Mouse (Mus musculus): ENCODE measurements around the gene D630045J12Rik. TPM values are rescaled to one million over a fixed set of nuclear protein-coding genes. Genes with fewer than 3 reads are reported as not detected.

D630045J12Rik gene
- polyA plus RNA-seq, 1 experiment from 2014 or later = 0.26 TPM

- no peaks in the 10 kb centered on the region for H3K4me1 ChIP-seq (ENCODE audit: control insufficient read depth, low read depth, low read length)
- WGBS (ENCODE audit: insufficient replicate concordance) = 67% methylated on average over 3 of the region's 3 CpGs
- no peak overlapping the region for H3K4me2 ChIP-seq (ENCODE audit: low read depth, low read length)
- H3K9me3 ChIP-seq (replicated peaks; ENCODE audit: control insufficient read depth, low read length) = no peaks in the 10 kb centered on the region
- no peak overlapping the region for H3K27ac ChIP-seq (ENCODE audit: low read length)
- H3K4me3 ChIP-seq (ENCODE audit: low read depth, low read length) = no peak overlapping the region
- no peak for ATAC-seq (ENCODE audit: low read depth)
- no peaks in the 10 kb centered on the region for H3K36me3 ChIP-seq (ENCODE audit: control insufficient read depth, insufficient read depth)
- no peaks in the 10 kb centered on the region for H3K27me3 ChIP-seq (ENCODE audit: control insufficient read depth, insufficient read depth, low read depth, low read length)
- no peak overlapping the region for H3K9ac ChIP-seq (ENCODE audit: low read depth, low read length)
Measured at GRCm38 (mm10) chr6:38233803-38234202, 20.0 kb downstream of the D630045J12Rik start.

- Histone ChIP-seq H3K9ac (ENCODE audit: low read depth, low read length) (no peak overlapping the region), H3K9me3 (replicated peaks; ENCODE audit: control insufficient read depth, low read length) (no peaks in the 10 kb centered on the region), H3K36me3 (ENCODE audit: control insufficient read depth, insufficient read depth) (no peaks in the 10 kb centered on the region), H3K4me1 (ENCODE audit: control insufficient read depth, low read depth, low read length) (no peaks in the 10 kb centered on the region), H3K27ac (ENCODE audit: low read length) (no peak overlapping the region), H3K27me3 (ENCODE audit: control insufficient read depth, insufficient read depth, low read depth, low read length) (no peaks in the 10 kb centered on the region), H3K4me3 (ENCODE audit: low read depth, low read length) (no peak overlapping the region), H3K4me2 (ENCODE audit: low read depth, low read length) (no peak overlapping the region)
- WGBS (ENCODE audit: insufficient replicate concordance) = 45% methylated on average over 3 of the region's 3 CpGs
- ATAC-seq (ENCODE audit: low read depth) = no peak
Measured at GRCm38 (mm10) chr6:38232917-38233316, 20.9 kb downstream of the D630045J12Rik start.

GRCm38 (mm10) chr6:38231994-38232393 lies 21.8 kb downstream of the D630045J12Rik start:
- Histone ChIP-seq H3K36me3 (ENCODE audit: control insufficient read depth, insufficient read depth) (no peaks in the 10 kb centered on the region), H3K9ac (ENCODE audit: low read depth, low read length) (no peak overlapping the region), H3K27ac (ENCODE audit: low read length) (no peak overlapping the region), H3K4me2 (ENCODE audit: low read depth, low read length) (no peak overlapping the region), H3K27me3 (ENCODE audit: control insufficient read depth, insufficient read depth, low read depth, low read length) (no peaks in the 10 kb centered on the region), H3K4me3 (ENCODE audit: low read depth, low read length) (no peak overlapping the region), H3K9me3 (replicated peaks; ENCODE audit: control insufficient read depth, low read length) (no peaks in the 10 kb centered on the region), H3K4me1 (ENCODE audit: control insufficient read depth, low read depth, low read length) (no peaks in the 10 kb centered on the region)
- WGBS (ENCODE audit: insufficient replicate concordance) = 52% methylated on average over 4 of the region's 4 CpGs
- no peak for ATAC-seq (ENCODE audit: low read depth)

GRCm38 (mm10) chr6:38224079-38224478 lies 29.7 kb downstream of the D630045J12Rik start:
- Histone ChIP-seq H3K4me1 (ENCODE audit: control insufficient read depth, low read depth, low read length) (no peaks in the 10 kb centered on the region), H3K27me3 (ENCODE audit: control insufficient read depth, insufficient read depth, low read depth, low read length) (no peaks in the 10 kb centered on the region), H3K27ac (ENCODE audit: low read length) (no peak overlapping the region), H3K4me2 (ENCODE audit: low read depth, low read length) (no peak overlapping the region), H3K4me3 (ENCODE audit: low read depth, low read length) (no peak overlapping the region), H3K9ac (ENCODE audit: low read depth, low read length) (no peak overlapping the region), H3K36me3 (ENCODE audit: control insufficient read depth, insufficient read depth) (no peaks in the 10 kb centered on the region), H3K9me3 (replicated peaks; ENCODE audit: control insufficient read depth, low read length) (no peaks in the 10 kb centered on the region)
- no peak for ATAC-seq (ENCODE audit: low read depth)
- 52% methylated on average over 1 of the region's 1 CpGs for WGBS (ENCODE audit: insufficient replicate concordance)

GRCm38 (mm10) chr6:38219261-38219660 lies 34.5 kb downstream of the D630045J12Rik start:
- Histone ChIP-seq H3K36me3 (ENCODE audit: control insufficient read depth, insufficient read depth) (no peaks in the 10 kb centered on the region), H3K27me3 (ENCODE audit: control insufficient read depth, insufficient read depth, low read depth, low read length) (no peaks in the 10 kb centered on the region), H3K4me1 (ENCODE audit: control insufficient read depth, low read depth, low read length) (no peaks in the 10 kb centered on the region), H3K27ac (ENCODE audit: low read length) (no peak overlapping the region), H3K9ac (ENCODE audit: low read depth, low read length) (no peak overlapping the region), H3K4me3 (ENCODE audit: low read depth, low read length) (no peak overlapping the region), H3K9me3 (replicated peaks; ENCODE audit: control insufficient read depth, low read length) (no peaks in the 10 kb centered on the region), H3K4me2 (ENCODE audit: low read depth, low read length) (no peak overlapping the region)
- ATAC-seq (ENCODE audit: low read depth) = no peak
- 87% methylated on average over 2 of the region's 2 CpGs for WGBS (ENCODE audit: insufficient replicate concordance)

- no peak for ATAC-seq (ENCODE audit: low read depth)
- no peak overlapping the region for H3K4me3 ChIP-seq (ENCODE audit: low read depth, low read length)
- no peak overlapping the region for H3K4me2 ChIP-seq (ENCODE audit: low read depth, low read length)
- H3K9ac ChIP-seq (ENCODE audit: low read depth, low read length) = no peak overlapping the region
- H3K4me1 ChIP-seq (ENCODE audit: control insufficient read depth, low read depth, low read length) = no peaks in the 10 kb centered on the region
- 63% methylated on average over 14 of the region's 14 CpGs for WGBS (ENCODE audit: insufficient replicate concordance)
- no peak overlapping the region for H3K27ac ChIP-seq (ENCODE audit: low read length)
- H3K36me3 ChIP-seq (ENCODE audit: control insufficient read depth, insufficient read depth) = no peaks in the 10 kb centered on the region
- H3K9me3 ChIP-seq (replicated peaks; ENCODE audit: control insufficient read depth, low read length) = 0 out of 2 replicates have a peak, but pooled peaks cover 2% of the 10 kb centered on the region
- no peaks in the 10 kb centered on the region for H3K27me3 ChIP-seq (ENCODE audit: control insufficient read depth, insufficient read depth, low read depth, low read length)
Measured at GRCm38 (mm10) chr6:38215448-38216110, 38.2 kb downstream of the D630045J12Rik start.

GRCm38 (mm10) chr6:38207621-38208020 lies 46.2 kb downstream of the D630045J12Rik start:
- no peaks in the 10 kb centered on the region for H3K36me3 ChIP-seq (ENCODE audit: control insufficient read depth, insufficient read depth)
- no peak overlapping the region for H3K27ac ChIP-seq (ENCODE audit: low read length)
- no peaks in the 10 kb centered on the region for H3K27me3 ChIP-seq (ENCODE audit: control insufficient read depth, insufficient read depth, low read depth, low read length)
- no peak overlapping the region for H3K4me2 ChIP-seq (ENCODE audit: low read depth, low read length)
- H3K4me1 ChIP-seq (ENCODE audit: control insufficient read depth, low read depth, low read length) = no peaks in the 10 kb centered on the region
- 0 out of 2 replicates have a peak, but pooled peaks cover 2% of the 10 kb centered on the region for H3K9me3 ChIP-seq (replicated peaks; ENCODE audit: control insufficient read depth, low read length)
- no peak overlapping the region for H3K4me3 ChIP-seq (ENCODE audit: low read depth, low read length)
- WGBS (ENCODE audit: insufficient replicate concordance) = 72% methylated on average over 2 of the region's 2 CpGs
- ATAC-seq (ENCODE audit: low read depth) = no peak
- H3K9ac ChIP-seq (ENCODE audit: low read depth, low read length) = no peak overlapping the region

- H3K4me3 ChIP-seq (ENCODE audit: low read depth, low read length) = no peak overlapping the region
- no peak for ATAC-seq (ENCODE audit: low read depth)
- H3K36me3 ChIP-seq (ENCODE audit: control insufficient read depth, insufficient read depth) = no peaks in the 10 kb centered on the region
- H3K4me2 ChIP-seq (ENCODE audit: low read depth, low read length) = no peak overlapping the region
- no peak overlapping the region for H3K27ac ChIP-seq (ENCODE audit: low read length)
- WGBS (ENCODE audit: insufficient replicate concordance) = 39% methylated on average over 8 of the region's 8 CpGs
- H3K9me3 ChIP-seq (replicated peaks; ENCODE audit: control insufficient read depth, low read length) = no peaks in the 10 kb centered on the region
- no peaks in the 10 kb centered on the region for H3K27me3 ChIP-seq (ENCODE audit: control insufficient read depth, insufficient read depth, low read depth, low read length)
- no peaks in the 10 kb centered on the region for H3K4me1 ChIP-seq (ENCODE audit: control insufficient read depth, low read depth, low read length)
- H3K9ac ChIP-seq (ENCODE audit: low read depth, low read length) = no peak overlapping the region
Measured at GRCm38 (mm10) chr6:38206941-38207531, 46.8 kb downstream of the D630045J12Rik start.

- Histone ChIP-seq H3K4me3 (ENCODE audit: low read depth, low read length) (no peak overlapping the region), H3K36me3 (ENCODE audit: control insufficient read depth, insufficient read depth) (no peaks in the 10 kb centered on the region), H3K4me1 (ENCODE audit: control insufficient read depth, low read depth, low read length) (no peaks in the 10 kb centered on the region), H3K27me3 (ENCODE audit: control insufficient read depth, insufficient read depth, low read depth, low read length) (no peaks in the 10 kb centered on the region), H3K9me3 (replicated peaks; ENCODE audit: control insufficient read depth, low read length) (no peaks in the 10 kb centered on the region), H3K9ac (ENCODE audit: low read depth, low read length) (no peak overlapping the region), H3K27ac (ENCODE audit: low read length) (no peak overlapping the region), H3K4me2 (ENCODE audit: low read depth, low read length) (no peak overlapping the region)
- WGBS (ENCODE audit: insufficient replicate concordance) = 63% methylated on average over 6 of the region's 6 CpGs
- no peak for ATAC-seq (ENCODE audit: low read depth)
Measured at GRCm38 (mm10) chr6:38205375-38205774, 48.4 kb downstream of the D630045J12Rik start.
